Mouse (Mus musculus): ENCODE results near the gene Ankrd39.

DNA sequence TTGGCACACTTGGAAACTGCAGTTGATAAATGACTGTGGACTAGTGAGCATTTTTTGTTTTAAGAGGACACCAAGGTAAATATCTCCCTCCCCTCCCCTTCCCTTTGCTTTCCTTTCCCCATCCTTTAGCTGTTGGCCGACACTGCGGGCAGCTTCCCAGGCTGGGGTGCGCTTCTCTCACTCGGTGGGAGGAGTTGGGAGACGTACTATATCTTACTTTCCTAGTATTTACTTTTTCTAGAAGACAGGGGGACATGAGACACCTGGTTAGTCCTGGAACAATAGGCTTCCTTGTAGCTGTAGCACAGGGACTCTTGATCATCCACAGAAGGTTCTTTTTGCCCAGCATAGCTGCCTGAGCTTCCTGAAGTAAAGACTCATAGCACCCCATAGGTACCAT, 23.2 kb downstream of the Ankrd39 start:
- TF ChIP-seq CTCF (IDR thresholded peaks at IDR 0.05; ENCODE audit: borderline replicate concordance, insufficient read depth, low read depth, low read length) (no peak), POLR2A (IDR thresholded peaks at IDR 0.05; ENCODE audit: borderline replicate concordance, insufficient read depth, low read length) (no peak)

Measured in cerebellum, adult 2 months (tissue).